Mouse (Mus musculus): ENCODE measurements around the gene Cd5. TPM values are rescaled to one million over a fixed set of nuclear protein-coding genes. Genes with fewer than 3 reads are reported as not detected.

Cd5 gene
- polyA plus RNA-seq, 1 experiment from 2014 or later = 0.68 TPM

- H3K36me3 ChIP-seq (ENCODE audit: insufficient read depth, low read length) = no peaks in the 10 kb centered on the region
- H3K4me2 ChIP-seq (replicated peaks; ENCODE audit: low read depth, low read length) = no peak overlapping the region
- DNase-seq (ENCODE audit: low spot score) (no peak), ATAC-seq (no peak)
- no peak overlapping the region for H3K9ac ChIP-seq (replicated peaks; ENCODE audit: low read depth)
- no peaks in the 10 kb centered on the region for H3K4me1 ChIP-seq (ENCODE audit: insufficient read depth, low read depth, low read length)
- no peaks in the 10 kb centered on the region for H3K27me3 ChIP-seq (replicated peaks; ENCODE audit: insufficient read depth, low read length)
- TF ChIP-seq EP300 (IDR thresholded peaks at IDR 0.05) = no peak
- no peak for TF ChIP-seq CTCF (IDR thresholded peaks at IDR 0.05)
- H3K4me3 ChIP-seq (ENCODE audit: low read depth, low read length) = no peak overlapping the region
- H3K9me3 ChIP-seq (ENCODE audit: low read length) = no peaks in the 10 kb centered on the region
- H3K27ac ChIP-seq (ENCODE audit: low read length) = no peak overlapping the region
- WGBS = 63% methylated on average over 4 of the region's 4 CpGs
Observed at GRCm38 (mm10) chr19:10781641-10782040, 42.8 kb upstream of the Cd5 start.

GRCm38 (mm10) chr19:10776906-10777305 is 38.1 kb upstream of the Cd5 start:
- no peak for DNase-seq (ENCODE audit: low spot score)
- Histone ChIP-seq H3K27me3 (replicated peaks; ENCODE audit: insufficient read depth, low read length) (no peaks in the 10 kb centered on the region), H3K4me1 (ENCODE audit: insufficient read depth, low read depth, low read length) (no peaks in the 10 kb centered on the region), H3K27ac (ENCODE audit: low read length) (no peak overlapping the region), H3K4me2 (replicated peaks; ENCODE audit: low read depth, low read length) (no peak overlapping the region), H3K36me3 (ENCODE audit: insufficient read depth, low read length) (no peaks in the 10 kb centered on the region), H3K9ac (replicated peaks; ENCODE audit: low read depth) (no peak overlapping the region), H3K9me3 (ENCODE audit: low read length) (no peaks in the 10 kb centered on the region), H3K4me3 (ENCODE audit: low read depth, low read length) (no peak overlapping the region)
- ATAC-seq = no peak
- 84% methylated on average over 4 of the region's 4 CpGs for WGBS
- TF ChIP-seq EP300 (IDR thresholded peaks at IDR 0.05) (no peak), CTCF (IDR thresholded peaks at IDR 0.05) (no peak)

- DNase-seq (ENCODE audit: low spot score) = no peak
- no peaks in the 10 kb centered on the region for H3K27me3 ChIP-seq (replicated peaks; ENCODE audit: insufficient read depth, low read length)
- H3K9me3 ChIP-seq (ENCODE audit: low read length) = no peaks in the 10 kb centered on the region
- no peak for ATAC-seq
- WGBS = 92% methylated on average over 6 of the region's 6 CpGs
- no peak overlapping the region for H3K4me2 ChIP-seq (replicated peaks; ENCODE audit: low read depth, low read length)
- H3K9ac ChIP-seq (replicated peaks; ENCODE audit: low read depth) = no peak overlapping the region
- TF ChIP-seq CTCF (IDR thresholded peaks at IDR 0.05) = no peak
- no peak for TF ChIP-seq EP300 (IDR thresholded peaks at IDR 0.05)
- no peaks in the 10 kb centered on the region for H3K4me1 ChIP-seq (ENCODE audit: insufficient read depth, low read depth, low read length)
- H3K4me3 ChIP-seq (ENCODE audit: low read depth, low read length) = no peak overlapping the region
- no peak overlapping the region for H3K27ac ChIP-seq (ENCODE audit: low read length)
- H3K36me3 ChIP-seq (ENCODE audit: insufficient read depth, low read length) = no peaks in the 10 kb centered on the region
Observed at GRCm38 (mm10) chr19:10774141-10774540, 35.3 kb upstream of the Cd5 start.

- Histone ChIP-seq H3K36me3 (ENCODE audit: insufficient read depth, low read length) (no peaks in the 10 kb centered on the region), H3K27me3 (replicated peaks; ENCODE audit: insufficient read depth, low read length) (no peaks in the 10 kb centered on the region), H3K9ac (replicated peaks; ENCODE audit: low read depth) (no peak overlapping the region), H3K4me3 (ENCODE audit: low read depth, low read length) (no peak overlapping the region), H3K4me2 (replicated peaks; ENCODE audit: low read depth, low read length) (no peak overlapping the region), H3K4me1 (ENCODE audit: insufficient read depth, low read depth, low read length) (no peaks in the 10 kb centered on the region), H3K9me3 (ENCODE audit: low read length) (no peaks in the 10 kb centered on the region), H3K27ac (ENCODE audit: low read length) (no peak overlapping the region)
- WGBS = 66% methylated on average over 7 of the region's 7 CpGs
- no peak for DNase-seq (ENCODE audit: low spot score)
- no peak for TF ChIP-seq EP300 (IDR thresholded peaks at IDR 0.05)
- no peak for TF ChIP-seq CTCF (IDR thresholded peaks at IDR 0.05)
- no peak for ATAC-seq
Observed at GRCm38 (mm10) chr19:10773384-10773783, 34.6 kb upstream of the Cd5 start.

- no peak for ATAC-seq
- Histone ChIP-seq H3K4me3 (ENCODE audit: low read depth, low read length) (no peak overlapping the region), H3K36me3 (ENCODE audit: insufficient read depth, low read length) (no peaks in the 10 kb centered on the region), H3K4me2 (replicated peaks; ENCODE audit: low read depth, low read length) (no peak overlapping the region), H3K27ac (ENCODE audit: low read length) (no peak overlapping the region), H3K9ac (replicated peaks; ENCODE audit: low read depth) (no peak overlapping the region), H3K4me1 (ENCODE audit: insufficient read depth, low read depth, low read length) (no peaks in the 10 kb centered on the region), H3K9me3 (ENCODE audit: low read length) (no peaks in the 10 kb centered on the region), H3K27me3 (replicated peaks; ENCODE audit: insufficient read depth, low read length) (no peaks in the 10 kb centered on the region)
- TF ChIP-seq EP300 (IDR thresholded peaks at IDR 0.05) (no peak), CTCF (IDR thresholded peaks at IDR 0.05) (no peak)
- no peak for DNase-seq (ENCODE audit: low spot score)
- 89% methylated on average over 10 of the region's 10 CpGs for WGBS
Observed at GRCm38 (mm10) chr19:10772866-10773265, 34.1 kb upstream of the Cd5 start.

GRCm38 (mm10) chr19:10771995-10772394 is 33.2 kb upstream of the Cd5 start:
- ATAC-seq (no peak), DNase-seq (ENCODE audit: low spot score) (no peak)
- no peak overlapping the region for H3K9ac ChIP-seq (replicated peaks; ENCODE audit: low read depth)
- H3K27ac ChIP-seq (ENCODE audit: low read length) = no peak overlapping the region
- 61% methylated on average over 7 of the region's 7 CpGs for WGBS
- TF ChIP-seq CTCF (IDR thresholded peaks at IDR 0.05) (no peak), EP300 (IDR thresholded peaks at IDR 0.05) (no peak)
- no peaks in the 10 kb centered on the region for H3K27me3 ChIP-seq (replicated peaks; ENCODE audit: insufficient read depth, low read length)
- no peaks in the 10 kb centered on the region for H3K4me1 ChIP-seq (ENCODE audit: insufficient read depth, low read depth, low read length)
- no peak overlapping the region for H3K4me2 ChIP-seq (replicated peaks; ENCODE audit: low read depth, low read length)
- H3K4me3 ChIP-seq (ENCODE audit: low read depth, low read length) = no peak overlapping the region
- no peaks in the 10 kb centered on the region for H3K9me3 ChIP-seq (ENCODE audit: low read length)
- no peaks in the 10 kb centered on the region for H3K36me3 ChIP-seq (ENCODE audit: insufficient read depth, low read length)
